Mouse (Mus musculus) G1E (cell line): ENCODE data around the gene Zfp423. TPM values are rescaled to one million over a fixed set of nuclear protein-coding genes. Genes with fewer than 3 reads are reported as not detected.

Source experiments
- ATAC-seq: 2 replicates; pipeline ENCODE4 v1.8.0; 2016; ENCODE audit warnings: mild to moderate bottlenecking; ENCODE audit not compliant: insufficient number of reproducible peaks, poor library complexity, low FRiP score, severe bottlenecking; ENCODE audit errors: extremely low read depth
- DNase-seq: peaks from one replicate; pipeline ENCODE4 v3.0.0; 2012; ENCODE audit warnings: low spot score
- H3K27me3 ChIP-seq: 2 replicates; pipeline ENCODE4 v1.6.1; 2012; ENCODE audit warnings: mild to moderate bottlenecking, low read length, inconsistent platforms; ENCODE audit not compliant: insufficient read depth
- H3K36me3 ChIP-seq: replicated peaks from 2 replicates; pipeline ENCODE3; 2012; ENCODE audit warnings: mild to moderate bottlenecking, inconsistent platforms
- H3K4me1 ChIP-seq: 2 replicates; pipeline ENCODE4 v1.6.1; 2012; ENCODE audit warnings: low read depth, low read length, inconsistent platforms, mixed read lengths; ENCODE audit not compliant: insufficient read depth
- H3K4me3 ChIP-seq: 2 replicates; pipeline ENCODE4 v1.5.1; 2012; ENCODE audit warnings: low read depth, mild to moderate bottlenecking, inconsistent platforms, low read length, moderate library complexity, mixed read lengths
- H3K9me3 ChIP-seq: replicated peaks from 2 replicates; pipeline ENCODE4 v1.6.1; 2012; ENCODE audit warnings: inconsistent platforms
- CTCF ChIP-seq: IDR thresholded peaks from 2 replicates; pipeline ENCODE4 v1.5.1; 2012; ENCODE audit warnings: low read depth, low read length, inconsistent platforms, mixed read lengths
- GATA1 ChIP-seq: IDR thresholded peaks from 2 replicates; pipeline ENCODE4 v1.6.1; 2012; ENCODE audit warnings: borderline replicate concordance, low read length, inconsistent platforms, mixed read lengths
- GATA2 ChIP-seq: IDR thresholded peaks from 2 replicates; pipeline ENCODE4 v1.6.1; 2012; ENCODE audit warnings: low read depth, low read length, inconsistent platforms, borderline replicate concordance
- POLR2AphosphoS5 ChIP-seq: IDR thresholded peaks from 2 replicates; pipeline ENCODE4 v1.6.1; 2012; ENCODE audit warnings: low read depth, low read length, inconsistent platforms; ENCODE audit not compliant: insufficient replicate concordance
- TAL1 ChIP-seq: conservative IDR thresholded peaks from 2 replicates; pipeline ENCODE4 v1.6.1; 2012; ENCODE audit warnings: low read depth, low read length, inconsistent platforms, mixed read lengths
- polyA plus RNA-seq: library from polyadenylated mRNA; stranded (reverse); fragments of >175 nt; gene quantifications from 2 replicates; pipeline ENCODE4 v1.2.3, GENCODE M21; 2012
- total RNA-seq, 2 experiments: library from RNA; stranded (forward) in 1 of 2; stranded (reverse) in 1 of 2; fragments of 200-1000 nt in 1 of 2; fragments of >200 nt in 1 of 2; fragmentation: Nextera tagmentation in 1 of 2; gene quantifications; 2 replicates each; pipeline ENCODE4 v1.2.3; 2014 to 2017

The Zfp423 gene
- total and polyA plus RNA-seq, 3 experiments: not detected

- no peak for ATAC-seq
- H3K9me3 ChIP-seq: peaks cover 89% of the 10 kb centered on the region
- H3K4me3 ChIP-seq: no peak overlapping the region
- no peak for TF ChIP-seq CTCF
- no peak for TF ChIP-seq GATA1
- no peak for TF ChIP-seq GATA2
- TF ChIP-seq TAL1: no peak
- no peak for TF ChIP-seq POLR2AphosphoS5
- no peaks in the 10 kb centered on the region for H3K4me1 ChIP-seq
- no peaks in the 10 kb centered on the region for H3K27me3 ChIP-seq
- no peaks in the 10 kb centered on the region for H3K36me3 ChIP-seq
- no peak for DNase-seq
These were observed 43.6 kb downstream of the Zfp423 start for GRCm38 (mm10) chr8:87915763-87916162.

GRCm38 (mm10) chr8:87914247-87914967 is 45.0 kb downstream of the Zfp423 start:
- peaks cover 91% of the 10 kb centered on the region for H3K9me3 ChIP-seq
- no peaks in the 10 kb centered on the region for H3K36me3 ChIP-seq
- DNase-seq (no peak), ATAC-seq (no peak)
- no peak overlapping the region; the same call in 1 of the 2 replicates for H3K4me3 ChIP-seq
- TF ChIP-seq POLR2AphosphoS5 (no peak), CTCF (no peak), GATA2 (no peak), TAL1 (no peak), GATA1 (no peak)
- H3K27me3 ChIP-seq: no peaks in the 10 kb centered on the region
- H3K4me1 ChIP-seq: no peaks in the 10 kb centered on the region

GRCm38 (mm10) chr8:87908940-87909339 is 50.5 kb downstream of the Zfp423 start:
- H3K27me3 ChIP-seq: no peaks in the 10 kb centered on the region
- DNase-seq: no peak
- H3K36me3 ChIP-seq: no peaks in the 10 kb centered on the region
- no peak for ATAC-seq
- H3K4me1 ChIP-seq: no peaks in the 10 kb centered on the region
- TF ChIP-seq POLR2AphosphoS5: no peak
- no peak for TF ChIP-seq GATA2
- peaks cover 87% of the 10 kb centered on the region for H3K9me3 ChIP-seq
- no peak overlapping the region for H3K4me3 ChIP-seq

DNA sequence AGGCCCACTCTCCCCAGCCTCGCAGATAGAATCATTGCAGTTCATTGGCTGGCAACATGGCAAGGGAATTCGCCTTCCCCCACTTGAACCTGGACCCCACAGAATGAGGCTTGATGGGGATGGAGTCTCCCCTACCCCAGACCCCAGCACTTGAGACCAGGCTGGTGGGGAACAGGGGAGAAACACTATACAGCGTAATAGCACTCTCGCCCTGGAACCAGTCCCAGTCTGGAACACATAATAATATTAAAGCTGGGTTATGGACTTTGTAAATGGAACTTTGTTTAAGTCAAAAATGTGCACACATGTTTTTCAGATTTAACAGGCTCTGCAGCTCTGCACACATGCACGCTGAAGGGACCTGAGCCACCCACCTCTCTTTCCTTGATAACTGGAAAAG is 54.0 kb downstream of the Zfp423 start:
- no peaks in the 10 kb centered on the region for H3K4me1 ChIP-seq
- H3K27me3 ChIP-seq: no peaks in the 10 kb centered on the region
- no peak overlapping the region for H3K4me3 ChIP-seq
- peaks cover 81% of the 10 kb centered on the region for H3K9me3 ChIP-seq
- H3K36me3 ChIP-seq: no peaks in the 10 kb centered on the region
- no peak for DNase-seq
- no peak for ATAC-seq
- TF ChIP-seq GATA1: no peak
- TF ChIP-seq POLR2AphosphoS5: no peak
- no peak for TF ChIP-seq GATA2
- TF ChIP-seq TAL1: no peak
- TF ChIP-seq CTCF: no peak

GRCm38 (mm10) chr8:87904108-87904507 is 55.3 kb downstream of the Zfp423 start:
- TF ChIP-seq CTCF (no peak), POLR2AphosphoS5 (no peak), GATA2 (no peak), TAL1 (no peak), GATA1 (no peak)
- H3K4me3 ChIP-seq: no peak overlapping the region

DNA sequence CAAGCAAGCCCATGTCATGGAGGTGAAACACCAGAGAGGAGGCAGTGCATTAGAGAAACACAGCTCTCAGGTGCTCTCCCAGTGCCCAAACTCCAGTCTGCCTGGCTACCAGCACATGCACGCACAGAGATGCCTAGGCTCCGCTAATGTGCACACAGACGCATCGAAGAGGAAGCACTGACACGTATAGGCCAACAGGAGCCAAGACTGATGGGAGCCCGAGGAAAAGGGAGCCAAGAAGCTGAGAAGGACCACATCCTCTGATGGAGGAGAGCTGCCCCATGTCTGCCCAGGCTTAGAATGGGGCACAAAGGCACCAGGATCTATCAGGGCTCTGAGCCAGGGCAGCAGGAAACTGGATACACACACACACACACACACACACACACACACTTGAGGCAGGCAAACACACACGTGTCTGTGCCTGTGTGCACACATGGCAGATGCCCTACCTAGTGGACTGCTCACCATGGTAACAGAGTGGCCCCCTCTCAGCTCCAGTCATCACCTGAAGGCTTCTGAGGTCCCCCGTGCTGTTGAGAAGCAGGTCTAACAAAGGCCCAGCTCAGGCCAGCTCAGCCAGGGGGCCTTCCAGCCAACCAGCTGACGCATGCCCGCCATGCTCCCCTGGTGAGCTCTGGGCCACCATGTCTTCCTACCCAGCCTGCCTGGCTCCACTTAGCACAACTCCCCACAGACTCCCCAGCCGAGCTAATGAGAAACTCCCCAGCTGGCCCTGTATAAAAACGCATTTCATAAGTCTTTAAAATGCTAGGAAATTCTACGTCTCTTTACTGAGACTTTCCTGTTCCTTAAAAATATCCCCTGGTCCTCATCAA is 64.0 kb downstream of the Zfp423 start:
- Histone ChIP-seq H3K9me3 (peaks cover 80% of the 10 kb centered on the region), H3K27me3 (no peaks in the 10 kb centered on the region), H3K4me3 (0 out of 2 replicates have a peak overlapping the region, but pooled peaks have one; percentile 3), H3K4me1 (no peaks in the 10 kb centered on the region), H3K36me3 (no peaks in the 10 kb centered on the region)
- DNase-seq (no peak), ATAC-seq (no peak)
- TF ChIP-seq POLR2AphosphoS5 (no peak), GATA2 (no peak), CTCF (no peak), GATA1 (no peak), TAL1 (no peak)

More at GRCm38 (mm10) chr8:87904108-87904507, 55.3 kb downstream of the Zfp423 start:
- no peak for ATAC-seq
- Histone ChIP-seq H3K36me3 (no peaks in the 10 kb centered on the region), H3K27me3 (no peaks in the 10 kb centered on the region), H3K4me1 (no peaks in the 10 kb centered on the region), H3K9me3 (peaks cover 71% of the 10 kb centered on the region)
- DNase-seq: no peak
